Mouse (Mus musculus) ovary, postnatal 14 days (tissue): ENCODE data around the gene Itga9.

ENCODE experiments used
- DNase-seq: peaks from one replicate; pipeline ENCODE4 v3.0.0; 2022; ENCODE audit warnings: low spot score

Gene Itga9

DNA sequence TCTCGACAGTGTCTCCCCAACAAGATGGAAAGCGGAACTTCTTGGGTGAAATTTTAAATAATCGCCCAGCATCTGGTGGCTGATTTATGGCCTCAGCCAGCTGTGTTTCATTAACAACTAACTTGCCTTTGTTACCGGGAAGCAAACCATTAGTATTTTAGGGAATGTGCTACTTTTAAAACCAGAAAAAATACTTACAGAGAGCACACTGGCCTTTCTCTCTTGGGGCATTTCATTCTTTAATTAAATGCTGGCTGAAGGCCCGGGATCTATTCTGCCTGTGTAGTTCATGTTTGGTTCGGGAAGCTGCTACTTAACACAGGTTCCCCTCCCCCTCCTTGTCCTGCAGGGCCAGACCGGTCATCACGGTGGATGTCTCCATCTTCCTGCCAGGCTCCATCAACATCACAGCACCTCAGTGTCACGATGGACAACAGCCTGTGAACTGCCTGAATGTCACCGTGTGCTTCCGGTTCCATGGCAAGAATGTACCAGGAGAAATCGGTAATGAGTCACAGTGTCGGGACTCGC is 82.5 kb downstream of the Itga9 start:
- DNase-seq, result no peak

DNA sequence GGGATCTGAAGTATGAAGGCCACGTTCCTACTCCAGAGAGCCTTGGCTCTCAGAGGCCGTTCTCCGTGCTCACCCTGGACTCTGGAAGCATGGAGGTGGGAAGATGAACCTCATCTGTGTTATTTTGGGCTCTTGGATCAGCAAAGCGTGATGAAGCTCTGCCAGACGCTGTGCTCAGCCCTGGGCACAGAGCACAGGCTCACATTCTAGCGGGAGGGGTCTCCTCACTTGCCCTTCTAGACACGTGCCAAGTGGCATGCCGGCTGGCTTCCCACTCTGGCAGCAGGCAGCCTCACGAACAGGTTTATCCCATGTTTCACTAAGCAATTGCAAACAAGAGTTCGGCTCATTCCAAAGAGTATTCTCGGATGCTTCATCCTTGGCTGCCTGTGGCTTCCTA is 86.8 kb downstream of the Itga9 start:
- no peak for DNase-seq

DNA sequence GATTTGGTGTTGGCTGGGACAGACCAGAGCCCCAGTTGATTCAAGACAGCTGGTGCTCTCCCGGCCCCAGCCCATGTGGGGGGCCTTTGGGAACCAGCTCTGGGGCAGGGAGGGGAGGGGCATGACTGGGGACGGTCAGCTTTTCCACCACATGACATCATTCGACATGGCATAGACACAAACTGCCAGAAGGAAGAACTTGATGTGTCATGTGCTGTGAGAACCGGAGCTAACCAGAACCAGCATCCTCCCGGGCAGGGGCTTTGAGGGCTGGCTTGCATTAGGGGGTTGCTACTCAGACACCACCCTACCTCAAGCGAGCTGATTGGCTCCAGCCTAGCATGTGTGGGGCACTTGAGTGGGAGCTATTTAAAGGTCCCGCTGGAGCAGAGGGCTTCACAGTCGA is 87.9 kb downstream of the Itga9 start:
- no peak for DNase-seq

DNA sequence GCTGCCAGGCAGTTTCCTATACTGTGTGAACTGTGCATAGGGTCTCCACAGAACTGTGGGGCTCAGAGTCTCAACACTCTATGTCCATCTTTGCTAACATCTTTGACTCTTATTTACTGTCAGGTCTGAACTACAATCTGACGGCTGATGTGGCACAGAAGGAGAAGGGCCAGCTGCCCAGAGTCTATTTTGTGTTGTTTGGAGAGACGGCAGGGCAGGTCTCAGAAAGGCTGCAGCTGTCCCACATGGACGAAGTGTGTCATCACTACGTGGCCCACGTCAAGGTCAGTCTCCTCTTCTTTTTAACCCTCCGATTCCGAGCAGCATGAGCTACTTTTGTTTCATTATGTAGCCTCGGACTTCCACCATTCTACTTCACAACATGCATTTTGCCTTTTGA is 91.7 kb downstream of the Itga9 start:
- DNase-seq, result no peak

DNA sequence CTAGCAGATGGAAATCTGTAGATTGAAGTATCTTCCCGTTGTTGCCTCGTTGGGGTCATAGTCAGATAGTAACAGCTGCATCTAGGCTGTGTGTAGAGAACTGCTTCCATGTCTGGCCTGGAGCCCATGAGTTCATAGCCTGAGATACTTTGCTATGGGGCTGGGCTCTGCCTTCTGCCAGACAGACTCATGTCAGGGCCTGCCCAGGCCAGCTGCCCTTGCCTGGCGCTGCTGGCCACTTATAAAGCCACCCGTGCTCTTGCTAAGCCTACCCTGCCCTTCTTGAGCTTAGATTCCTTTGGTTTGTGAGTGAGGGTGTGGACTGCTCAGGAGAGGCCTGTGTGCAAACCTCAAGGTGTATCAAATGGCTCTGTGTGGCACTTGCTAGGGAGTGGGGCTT is 93.2 kb downstream of the Itga9 start:
- DNase-seq, result no peak

DNA sequence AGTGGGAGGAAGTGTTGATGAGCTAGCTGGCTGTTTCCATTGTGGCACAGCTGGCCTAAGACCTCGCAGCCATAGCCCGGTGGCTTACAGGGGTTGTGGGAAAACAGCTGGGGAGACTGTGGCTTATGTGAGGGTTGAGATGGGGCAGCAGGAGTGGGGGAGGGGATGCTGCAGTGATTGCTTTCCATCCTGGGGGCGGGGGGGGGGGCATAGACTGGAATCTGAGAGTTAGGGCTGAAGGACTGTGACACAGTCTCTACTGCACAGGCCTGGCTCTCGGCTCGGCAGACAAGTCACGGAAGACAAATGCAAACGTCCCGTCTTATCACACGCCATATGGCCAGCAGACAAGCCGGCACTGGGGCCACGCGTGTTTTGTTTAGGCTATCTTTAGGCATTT is 94.4 kb downstream of the Itga9 start:
- no peak for DNase-seq

DNA sequence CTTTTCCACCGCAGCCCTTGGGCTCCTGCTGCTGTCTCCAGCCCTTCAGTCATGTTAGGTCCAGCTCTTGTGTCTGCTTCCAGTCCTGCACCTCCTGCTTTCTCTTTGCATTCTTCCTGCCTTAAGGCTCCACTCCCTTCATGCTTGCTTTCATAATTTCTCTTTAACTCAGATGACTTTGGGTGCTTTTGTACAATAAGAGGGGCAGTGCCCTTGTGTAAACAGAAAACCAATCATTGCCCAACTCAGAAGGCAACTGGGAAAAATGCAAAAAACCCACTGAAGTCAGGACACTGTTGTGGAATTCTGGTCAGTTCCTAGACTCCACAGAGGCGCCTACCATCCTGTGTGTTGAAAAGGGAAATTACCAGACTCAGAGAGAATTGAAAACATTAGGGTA is 95.3 kb downstream of the Itga9 start:
- DNase-seq, result no peak

DNA sequence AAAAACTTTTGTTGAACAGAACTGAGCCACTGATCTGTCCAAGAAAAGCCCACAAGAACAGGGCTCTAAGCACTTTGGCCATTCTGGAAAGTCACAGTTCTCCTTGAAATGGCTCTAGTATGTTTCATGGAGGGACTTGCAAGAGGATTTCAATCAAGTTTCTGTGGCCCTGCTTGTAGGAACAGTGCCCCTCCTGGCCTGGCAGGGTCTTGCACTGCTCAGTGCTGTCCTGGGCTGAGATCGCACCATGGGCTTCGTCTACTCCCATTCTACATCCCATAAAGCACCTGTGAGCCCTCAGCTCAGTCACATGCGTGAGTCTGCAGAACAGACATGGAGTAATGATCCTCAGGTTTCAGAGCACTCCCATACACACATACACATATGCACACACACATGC is 96.7 kb downstream of the Itga9 start:
- DNase-seq, result no peak

DNA sequence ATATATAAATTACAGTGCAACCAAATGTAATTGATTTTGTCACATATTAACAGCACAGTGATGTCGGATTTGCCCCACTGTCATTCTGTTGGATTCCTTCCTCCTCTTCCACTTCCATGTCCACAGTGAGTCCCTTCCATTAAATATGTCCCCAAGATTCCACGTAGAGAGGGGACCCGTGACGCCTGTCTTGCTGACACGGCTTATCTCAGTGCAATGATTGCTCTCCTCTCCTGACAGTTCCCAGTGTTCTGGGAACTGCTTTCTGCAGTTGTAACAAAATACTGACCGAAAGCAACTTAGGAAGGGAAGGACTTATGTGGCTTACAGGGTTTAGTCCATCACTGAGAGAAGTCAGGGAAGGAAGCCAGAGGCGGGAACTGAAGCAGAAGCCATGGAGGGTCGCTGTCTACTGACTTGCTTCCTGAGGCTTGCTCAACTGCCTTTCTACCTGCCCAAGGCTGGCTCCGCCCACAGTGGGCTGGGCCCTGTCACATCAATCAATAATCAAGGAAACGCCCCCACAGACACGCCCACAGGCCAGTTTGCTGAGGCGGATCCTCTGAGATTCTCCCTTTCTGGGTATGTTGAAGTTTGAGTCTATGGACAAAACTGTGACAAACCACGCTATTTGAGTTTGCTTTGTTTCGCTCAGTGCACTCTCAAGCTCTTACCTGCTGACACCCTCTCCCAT is 99.0 kb downstream of the Itga9 start:
- DNase-seq, result no peak

DNA sequence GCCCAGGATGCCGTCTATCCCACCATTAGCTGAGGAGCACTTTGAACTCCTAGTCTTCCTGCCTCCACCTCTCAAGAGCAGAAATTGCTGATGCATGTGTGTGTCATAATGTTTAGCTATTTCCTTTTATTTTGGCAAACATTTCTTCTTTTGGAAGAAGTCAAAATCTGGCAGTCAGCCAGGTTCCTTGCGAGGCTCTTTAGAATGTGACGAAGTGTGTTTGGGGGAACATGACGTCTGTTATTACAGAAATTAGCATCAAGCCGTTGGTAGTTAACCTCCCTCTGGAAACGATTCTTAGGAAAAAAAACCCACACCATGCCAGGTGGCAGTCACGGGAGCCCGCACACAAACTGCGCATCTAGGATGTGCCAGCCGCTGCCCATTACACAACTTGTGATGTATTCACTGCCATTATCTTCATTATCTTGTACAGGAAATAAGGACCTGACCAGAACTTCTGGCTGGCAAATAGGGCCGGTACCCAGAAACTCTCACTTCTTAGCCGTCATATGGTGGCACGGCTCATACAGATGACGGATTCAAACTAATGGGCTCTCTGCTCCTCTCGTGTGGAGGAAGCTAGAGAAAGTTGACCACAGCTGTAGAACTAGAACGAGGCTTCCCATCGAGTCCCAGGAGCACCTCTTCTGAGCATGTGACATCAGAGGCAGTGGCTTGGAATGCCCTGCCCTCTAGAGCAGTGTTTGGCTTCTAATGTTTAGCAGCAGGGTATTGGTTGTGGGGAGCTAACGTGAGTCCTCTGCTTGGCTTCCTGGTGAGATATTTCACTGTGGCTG is 99.9 kb downstream of the Itga9 start:
- DNase-seq, result no peak

DNA sequence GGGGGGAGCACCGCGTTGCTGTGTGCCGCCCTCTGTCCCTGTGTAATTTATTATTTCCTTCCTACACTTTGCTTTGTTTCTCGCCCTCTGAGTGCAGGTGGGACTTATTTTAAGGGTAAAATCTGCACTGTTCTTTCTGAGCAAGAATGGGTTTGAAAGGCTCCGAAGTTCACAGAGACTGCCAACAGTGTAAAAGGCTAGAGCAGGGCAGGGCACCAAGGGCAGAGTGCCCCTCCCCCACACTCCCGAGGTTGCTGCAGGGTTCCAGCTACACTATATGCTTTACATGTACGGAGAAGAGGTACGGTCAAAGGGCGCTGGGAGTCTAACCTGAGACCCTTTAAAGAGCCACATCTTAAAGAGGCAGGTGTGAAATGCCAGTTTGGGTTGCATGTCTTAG is 104.1 kb downstream of the Itga9 start:
- DNase-seq, result no peak

DNA sequence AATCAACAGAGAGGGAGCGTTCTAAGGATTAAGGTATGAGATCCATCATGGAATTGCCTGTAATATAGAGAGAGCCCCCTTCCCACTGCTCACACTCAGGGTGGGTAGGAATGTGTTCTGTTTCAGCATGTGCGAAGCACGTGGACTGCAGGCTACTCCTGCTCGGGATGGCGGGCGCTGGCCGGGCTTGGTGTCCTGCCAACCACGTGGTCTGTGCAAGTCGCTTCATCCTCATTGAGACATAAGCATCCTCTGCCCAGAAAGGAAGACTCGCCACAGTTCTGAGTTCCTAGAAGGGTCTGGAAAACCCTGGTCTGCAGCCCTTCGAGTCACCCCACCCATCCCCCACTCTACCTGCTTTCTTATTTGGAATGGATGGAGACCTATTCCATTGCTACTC is 105.3 kb downstream of the Itga9 start:
- DNase-seq, result no peak

DNA sequence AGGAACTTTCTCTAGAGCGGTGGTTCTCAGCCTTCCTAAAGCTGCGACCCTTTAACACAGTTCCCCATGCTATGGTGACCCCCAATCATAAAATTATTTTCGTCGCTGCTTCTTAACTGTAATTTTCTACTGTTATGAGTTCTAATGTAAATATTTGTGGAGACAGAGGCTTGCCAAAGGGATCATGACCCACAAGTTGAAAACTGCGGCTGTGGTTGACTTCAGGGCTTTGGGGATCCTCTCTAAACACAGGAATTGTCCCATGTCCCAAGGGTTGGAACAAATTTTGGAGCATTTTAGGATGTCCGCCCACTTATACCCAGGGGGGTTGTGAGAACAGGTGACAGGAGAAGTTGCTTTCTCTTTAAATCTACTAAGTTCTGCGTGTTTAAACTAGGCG is 107.0 kb downstream of the Itga9 start:
- no peak for DNase-seq

DNA sequence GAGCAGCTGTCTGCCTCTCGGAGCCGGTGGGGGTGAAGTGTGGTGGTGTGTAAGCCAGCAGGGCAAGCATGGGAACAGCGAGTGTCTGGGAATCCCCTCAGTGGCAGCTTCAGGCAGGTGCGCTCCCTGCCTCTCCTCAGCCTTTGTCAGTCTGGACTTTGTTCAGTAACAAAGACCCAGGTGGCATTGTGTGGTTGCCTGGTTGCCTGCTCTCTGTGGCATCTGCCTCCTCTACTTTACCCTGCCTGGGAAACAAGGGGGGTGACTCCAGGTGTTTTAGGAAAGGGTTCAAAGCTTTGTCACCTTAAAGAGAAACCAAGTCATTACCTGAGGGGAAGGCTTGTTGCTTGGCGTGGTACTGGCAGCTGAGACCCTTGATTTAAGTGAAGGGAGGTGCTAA is 108.0 kb downstream of the Itga9 start:
- DNase-seq, result no peak

DNA sequence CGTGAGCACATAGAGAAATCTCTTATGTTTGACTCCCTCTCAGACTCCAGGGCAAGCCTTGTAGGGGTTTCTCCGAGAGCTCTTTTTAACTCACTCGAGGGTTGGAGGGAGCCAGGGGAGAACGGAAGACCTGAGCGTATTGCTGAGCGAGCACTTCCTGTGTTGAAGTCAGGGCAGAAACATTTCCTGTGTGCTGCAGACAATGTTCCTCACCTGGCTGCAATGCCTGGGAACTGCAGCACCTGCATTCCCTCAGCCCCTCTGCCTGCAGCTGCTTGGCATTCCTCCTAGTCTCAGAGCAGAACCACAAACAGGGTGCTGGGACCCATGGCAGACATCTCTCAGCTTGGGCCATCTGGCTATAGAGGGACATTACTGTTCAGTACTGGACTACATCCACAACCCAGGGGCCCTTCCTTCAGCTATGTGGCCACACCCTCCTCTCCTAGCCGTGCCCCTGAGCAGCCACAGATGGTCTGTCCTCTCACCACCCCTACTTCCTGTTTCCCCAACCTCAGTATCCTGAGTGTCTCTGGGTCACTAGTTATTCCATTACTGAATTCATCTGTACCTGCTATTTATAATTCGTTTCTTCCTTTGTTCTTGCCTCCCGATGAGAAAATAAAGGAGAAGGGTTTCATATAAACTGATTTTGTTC is 109.6 kb downstream of the Itga9 start:
- DNase-seq, result no peak

DNA sequence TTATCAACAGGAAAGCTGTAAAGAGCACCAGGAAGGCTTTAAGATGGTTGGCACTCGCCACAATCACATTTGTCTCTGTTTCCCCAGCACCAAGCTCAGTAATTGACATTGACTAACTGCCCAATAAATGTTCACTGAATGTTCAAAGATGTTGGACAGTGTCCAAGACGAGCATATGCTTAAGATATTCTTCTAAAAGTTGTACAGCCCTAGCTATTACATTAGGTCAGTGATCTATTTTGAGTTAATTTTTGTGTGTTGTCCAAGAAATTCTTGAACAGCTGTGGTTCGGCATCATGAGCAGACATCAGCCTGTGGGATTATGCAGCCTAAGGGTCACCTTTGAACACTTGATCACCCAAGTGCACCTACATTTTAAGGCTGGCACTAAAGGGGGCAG is 110.9 kb downstream of the Itga9 start:
- no peak for DNase-seq

DNA sequence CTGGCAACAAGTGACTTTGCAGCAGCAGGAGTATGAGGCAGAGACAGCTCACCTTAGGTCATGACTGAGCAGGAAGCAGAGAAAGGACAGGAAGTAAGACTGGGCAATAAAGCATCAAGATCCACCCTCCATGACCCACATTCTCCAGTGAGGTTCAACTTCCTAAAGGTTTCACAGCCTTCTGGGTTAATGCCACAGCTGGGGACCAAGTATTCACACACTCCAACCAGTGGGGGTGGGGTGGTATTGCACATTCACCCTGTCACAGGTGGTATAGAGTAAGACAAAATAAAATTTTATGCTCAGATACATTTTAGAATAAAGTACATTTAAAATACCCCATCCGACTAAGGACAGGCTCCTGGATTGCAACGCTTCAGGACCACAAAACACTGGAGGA is 112.0 kb downstream of the Itga9 start:
- no peak for DNase-seq

DNA sequence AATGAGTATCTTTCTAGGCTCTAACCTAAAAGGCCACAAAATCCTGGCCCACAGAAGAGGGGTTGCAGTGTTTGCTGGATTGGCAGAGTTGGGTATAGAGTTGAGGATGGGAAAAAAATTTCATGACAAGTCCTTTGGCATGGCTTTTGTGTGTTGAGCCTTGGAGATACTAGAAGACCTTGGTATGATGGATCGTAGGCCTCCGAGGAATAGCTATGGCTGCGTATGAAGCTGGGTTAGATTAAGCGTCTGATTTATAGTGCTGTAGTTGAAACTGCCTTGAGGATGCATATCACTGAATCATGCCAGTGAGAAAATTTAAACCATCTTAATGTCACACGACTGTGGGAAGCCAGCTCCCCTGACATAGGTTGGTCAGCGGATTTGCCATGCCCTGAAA is 114.6 kb downstream of the Itga9 start:
- no peak for DNase-seq

DNA sequence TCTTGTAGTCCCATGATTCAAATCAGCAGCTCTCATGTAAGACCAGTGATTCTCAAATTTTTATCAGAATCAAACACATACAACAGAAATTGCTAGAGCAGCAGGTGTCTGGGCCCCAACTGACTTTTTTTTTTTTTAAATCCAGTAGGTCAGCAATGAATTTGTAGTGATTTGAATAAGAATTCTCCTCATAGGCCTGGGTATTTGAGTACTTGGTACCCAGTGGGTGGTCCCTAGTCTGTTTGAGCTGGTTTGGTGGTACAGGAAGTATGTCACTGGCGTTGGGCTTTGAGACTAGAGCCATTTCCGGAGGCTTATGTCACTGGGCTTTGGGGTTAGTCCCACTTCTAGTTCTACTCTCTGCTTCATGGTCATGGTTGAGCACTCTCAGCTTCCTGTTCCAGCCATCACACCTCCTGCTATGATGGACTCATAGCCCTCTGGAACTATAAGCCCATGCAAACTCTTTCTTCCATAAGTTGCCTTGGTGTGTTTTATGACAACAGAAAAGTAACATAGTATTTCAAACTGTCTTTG is 116.4 kb downstream of the Itga9 start:
- DNase-seq, result no peak

DNA sequence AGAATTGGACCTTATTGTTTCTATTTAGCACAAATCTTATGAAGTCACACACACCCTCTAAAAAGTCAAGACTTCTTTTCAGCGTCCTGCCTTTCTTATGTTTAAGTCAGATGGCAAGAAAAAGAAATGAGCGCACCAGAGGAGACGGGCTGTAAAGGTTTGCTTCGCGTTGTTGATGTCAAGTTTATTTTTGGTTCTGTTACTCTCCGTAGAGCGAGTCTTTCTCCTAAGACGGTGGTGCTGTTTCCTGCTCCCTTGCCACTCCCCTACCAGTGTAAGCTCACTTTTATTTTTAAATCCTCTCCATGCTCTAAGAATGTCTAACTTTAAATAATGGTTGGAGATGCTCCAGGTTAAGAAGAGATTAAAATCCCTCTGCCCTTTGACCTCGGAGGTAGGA is 118.6 kb downstream of the Itga9 start:
- DNase-seq, result no peak

DNA sequence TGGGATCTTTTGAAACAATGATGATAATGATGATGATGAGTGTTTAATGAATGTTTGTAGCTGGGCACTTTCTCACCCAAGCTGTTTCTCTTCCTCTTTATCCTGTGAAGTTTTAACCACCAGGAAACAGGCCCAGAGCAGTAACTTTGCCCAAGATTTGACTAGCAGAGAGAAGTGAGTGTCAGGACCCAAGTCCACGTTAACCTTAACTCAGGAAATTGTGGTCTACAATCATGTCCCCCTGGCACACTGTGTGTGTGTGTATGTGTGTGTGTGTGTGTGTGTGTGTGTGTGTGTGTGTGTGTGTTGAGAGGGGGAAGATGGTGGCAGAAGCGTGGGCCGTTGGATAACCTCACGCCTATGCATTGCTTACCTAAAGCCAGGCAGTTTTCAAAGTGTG is 120.1 kb downstream of the Itga9 start:
- no peak for DNase-seq

DNA sequence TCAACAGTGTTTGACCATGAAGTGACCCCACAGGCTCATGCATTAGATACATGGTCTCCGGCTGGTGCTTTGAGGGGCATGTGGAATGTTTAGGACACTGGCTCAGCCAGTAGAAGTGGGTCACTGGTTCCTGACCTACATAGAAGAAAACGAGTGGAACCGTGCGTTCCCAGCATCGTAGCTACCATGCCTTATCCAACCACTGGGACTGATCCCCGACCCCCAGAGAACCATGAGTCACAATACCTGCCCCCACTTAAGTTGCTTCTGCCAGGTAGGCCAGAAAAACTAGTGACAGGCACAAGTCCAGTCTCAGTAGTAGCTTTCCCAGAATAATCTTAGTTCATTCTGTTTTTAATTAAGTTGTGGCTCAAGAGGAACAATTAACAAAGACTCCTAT is 121.8 kb downstream of the Itga9 start:
- no peak for DNase-seq

DNA sequence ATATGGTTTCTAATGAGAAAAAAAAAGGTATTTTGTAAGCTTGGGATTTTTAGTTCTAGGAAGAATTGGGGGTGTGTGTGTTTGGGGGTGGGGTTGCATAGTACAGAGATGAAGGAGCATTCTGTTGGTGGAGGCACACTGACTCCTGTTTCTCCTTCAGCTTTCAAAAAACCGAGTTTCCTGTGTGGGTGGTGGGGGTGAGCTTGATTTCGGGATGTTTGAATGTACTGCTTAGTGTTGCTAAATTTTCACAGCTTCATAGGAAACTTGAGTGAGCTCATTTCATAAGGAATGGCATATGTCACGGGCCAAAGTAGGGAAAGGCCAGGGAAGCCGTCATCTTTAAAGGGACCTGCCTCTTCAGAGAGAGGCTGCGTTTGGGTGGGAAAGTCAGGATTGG is 122.5 kb downstream of the Itga9 start:
- DNase-seq, result no peak
